Mouse (Mus musculus) frontal cortex, postnatal 14 days (tissue): Measurements from ENCODE around the gene Stk11.
"Not testable (repeated sequence)": the region's sequence is repeated elsewhere in the genome, so short reads cannot be mapped to it uniquely, and the experiment has no call there.

Experiments
- DNase-seq, 2 experiments: peaks; one replicate each; pipeline ENCODE4 v3.0.0; 2022; ENCODE audit warnings: low spot score in 2 of 2

Stk11 gene

GRCm38 (mm10) chr10:80157141-80157929 is 41.7 kb downstream of the Stk11 start:
- DNase-seq: no peak

- DNase-seq: no peak
Measured at GRCm38 (mm10) chr10:80158307-80158986, 42.8 kb downstream of the Stk11 start.

- no peak for DNase-seq
Measured at GRCm38 (mm10) chr10:80159021-80159560, 43.5 kb downstream of the Stk11 start.

- peak; percentile 98 to 100 for DNase-seq
Measured at GRCm38 (mm10) chr10:80159561-80160454, 44.2 kb downstream of the Stk11 start.

GRCm38 (mm10) chr10:80160455-80161371 is 45.1 kb downstream of the Stk11 start:
- peak in 1 of 2 experiments; percentile 69 for DNase-seq

GRCm38 (mm10) chr10:80161522-80162242 is 46.1 kb downstream of the Stk11 start:
- DNase-seq: no peak

GRCm38 (mm10) chr10:80162243-80162608 is 46.6 kb downstream of the Stk11 start:
- no peak for DNase-seq

- no peak for DNase-seq
Measured at GRCm38 (mm10) chr10:80162716-80163299, 47.2 kb downstream of the Stk11 start.

- no peak for DNase-seq
Measured at GRCm38 (mm10) chr10:80163721-80164120, 48.1 kb downstream of the Stk11 start.

GRCm38 (mm10) chr10:80164161-80164997 is 48.8 kb downstream of the Stk11 start:
- no peak for DNase-seq

GRCm38 (mm10) chr10:80164998-80165344 is 49.4 kb downstream of the Stk11 start:
- peak; percentile 95 to 96 for DNase-seq

- no peak for DNase-seq
Measured at GRCm38 (mm10) chr10:80165392-80166128, 50.0 kb downstream of the Stk11 start, which contains the start of gene Cirbp. TSS of gene Cirbp (plus strand) at chr10:80165985.

GRCm38 (mm10) chr10:80166136-80166535 is 50.5 kb downstream of the Stk11 start:
- DNase-seq: not testable (repeated sequence)

GRCm38 (mm10) chr10:80167460-80168037 is 51.9 kb downstream of the Stk11 start:
- DNase-seq: peak; percentile 96 to 99

- DNase-seq: peak; percentile 82 to 87
Measured at GRCm38 (mm10) chr10:80168038-80168661, 52.5 kb downstream of the Stk11 start.

- DNase-seq: no peak
Measured at GRCm38 (mm10) chr10:80169070-80169469, 53.5 kb downstream of the Stk11 start.

GRCm38 (mm10) chr10:80169651-80170050 is 54.0 kb downstream of the Stk11 start:
- DNase-seq: no peak
